18 mouse cellular contexts compared by ENCODE assay signal in the genomic region with DNA sequence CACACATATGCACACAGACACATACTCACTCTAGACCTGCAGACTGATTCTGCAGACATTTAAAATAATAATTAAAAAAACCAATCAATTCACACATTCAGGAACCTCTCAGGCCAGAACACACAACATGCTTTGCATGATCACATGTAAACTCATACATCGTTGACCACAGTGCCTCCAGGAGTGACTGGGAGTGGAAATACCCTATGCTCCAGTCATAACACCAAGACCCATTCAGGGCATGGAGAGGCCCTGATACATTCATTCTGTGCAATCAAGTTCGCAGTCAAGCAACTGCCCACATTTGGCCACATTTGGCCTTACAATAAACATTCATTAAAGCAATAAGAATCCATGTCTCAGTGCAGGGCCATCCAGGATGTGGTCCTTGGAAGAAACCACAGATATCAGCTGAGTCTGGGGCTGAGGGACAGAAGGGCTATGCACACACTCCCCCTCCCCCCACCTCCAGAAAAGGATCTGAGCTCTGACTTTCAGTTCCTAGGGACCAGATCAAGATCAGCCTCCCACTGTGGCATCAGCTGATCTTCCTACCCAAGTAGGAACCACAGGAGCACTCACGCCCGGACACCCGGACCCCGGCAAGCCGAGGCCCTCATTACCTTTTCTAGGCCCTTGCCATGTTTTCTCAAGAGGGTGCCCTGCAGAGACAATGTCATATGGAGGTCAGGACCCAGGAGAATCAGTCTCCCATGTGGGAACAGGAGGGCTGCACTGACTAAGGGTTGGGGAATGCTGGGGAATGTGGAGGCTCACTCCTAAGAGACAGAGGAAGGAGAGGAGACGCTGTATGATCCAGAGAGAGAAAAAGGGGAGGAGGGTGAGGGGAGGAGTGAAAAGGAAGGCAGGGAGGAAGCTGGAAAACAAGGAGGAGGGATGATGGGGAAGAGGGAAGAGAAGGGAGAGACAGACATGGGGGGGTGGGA.
"Had no signal": no experiment of that assay in that cellular context is flagged by ENCODE, and none has a peak within 500 bp of the region (broad histone marks: within the 10 kb centered on the region; RNA-seq: fewer than 3 reads in every experiment).

No protein-coding gene starts in this region.

- ATAC-seq: liver, postnatal 0 days had no signal

- H3K9me3 ChIP-seq: liver, embryonic 13.5 days; lung, embryonic 15.5 days; stomach, embryonic 15.5 days had no signal

- H3K36me3 ChIP-seq: limb, embryonic 12.5 days; liver, embryonic 13.5 days; lung, embryonic 15.5 days; stomach, embryonic 15.5 days had no signal

- DNase-seq: kidney, adult 18-20 months; kidney, postnatal 10 days; kidney, postnatal 4 days; liver; liver, embryonic 13.5 days; liver, postnatal 0 days; lung, postnatal 14 days; midbrain, embryonic 14.5 days; retina, postnatal 1 day; right cerebral cortex, postnatal 4 days; spleen, adult 18-20 months; thymus, adult 2 months; thymus, postnatal 36 days had no signal

- H3K27ac ChIP-seq: limb, embryonic 12.5 days; liver, embryonic 13.5 days; lung, embryonic 15.5 days; macrophage; neural tube, embryonic 13.5 days; stomach, embryonic 15.5 days had no signal

- H3K4me3 ChIP-seq: limb, embryonic 12.5 days; liver, embryonic 13.5 days; lung, embryonic 15.5 days; neural tube, embryonic 13.5 days; stomach, embryonic 15.5 days had no signal

- H3K9ac ChIP-seq: limb, embryonic 12.5 days; liver, embryonic 13.5 days; liver, postnatal 0 days; lung, embryonic 15.5 days; neural tube, embryonic 13.5 days; stomach, embryonic 15.5 days had no signal

- H3K4me2 ChIP-seq: limb, embryonic 12.5 days; liver, embryonic 13.5 days; lung, embryonic 15.5 days; neural tube, embryonic 13.5 days; stomach, embryonic 15.5 days had no signal
